Mouse (Mus musculus) gonadal fat pad, adult 2 months (tissue): ENCODE data around the gene Crat. TPM values are rescaled to one million over a fixed set of nuclear protein-coding genes. Genes with fewer than 3 reads are reported as not detected.
A peak's percentile ranks its signal among the peaks of the same experiment; 100 is the strongest.
"Not testable (repeated sequence)": the region's sequence is repeated elsewhere in the genome, so short reads cannot be mapped to it uniquely, and the experiment has no call there.

Source experiments
- DNase-seq: peaks from one replicate; pipeline ENCODE4 v3.0.0-alpha.2; 2012; ENCODE audit warnings: low read depth
- polyA plus RNA-seq: library from polyadenylated mRNA; depleted of rRNA; stranded (reverse); fragments of >200 nt; gene quantifications from 2 replicates; pipeline ENCODE4 v1.2.3, GENCODE M21; 2012

Gene Crat
- polyA plus RNA-seq, 1 experiment: 133 TPM

DNA sequence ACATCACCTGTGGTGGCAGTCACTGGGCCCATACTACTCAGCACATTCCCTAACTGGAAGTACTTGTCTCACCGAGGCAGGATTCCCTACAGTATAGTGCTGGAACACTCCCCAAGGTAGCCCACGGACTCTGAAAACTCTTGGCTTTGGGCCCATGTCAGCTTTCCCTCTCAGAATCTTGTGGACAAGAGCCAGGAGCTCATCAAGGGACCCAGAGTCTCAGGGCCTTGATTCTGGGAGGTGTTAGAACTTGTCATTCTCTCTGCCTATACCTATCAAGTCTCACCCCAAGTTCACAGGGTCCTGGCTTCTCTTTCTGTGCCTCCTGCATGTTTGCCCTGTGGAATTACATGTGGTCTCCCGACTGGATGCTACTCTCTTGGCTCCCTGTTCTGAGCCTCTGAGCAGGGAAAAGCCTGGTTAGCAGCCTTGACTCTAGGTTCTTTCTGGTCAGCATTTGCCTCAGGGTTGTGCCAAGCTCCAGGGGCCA is 24.6 kb upstream of the Crat start:
- DNase-seq: no peak

DNA sequence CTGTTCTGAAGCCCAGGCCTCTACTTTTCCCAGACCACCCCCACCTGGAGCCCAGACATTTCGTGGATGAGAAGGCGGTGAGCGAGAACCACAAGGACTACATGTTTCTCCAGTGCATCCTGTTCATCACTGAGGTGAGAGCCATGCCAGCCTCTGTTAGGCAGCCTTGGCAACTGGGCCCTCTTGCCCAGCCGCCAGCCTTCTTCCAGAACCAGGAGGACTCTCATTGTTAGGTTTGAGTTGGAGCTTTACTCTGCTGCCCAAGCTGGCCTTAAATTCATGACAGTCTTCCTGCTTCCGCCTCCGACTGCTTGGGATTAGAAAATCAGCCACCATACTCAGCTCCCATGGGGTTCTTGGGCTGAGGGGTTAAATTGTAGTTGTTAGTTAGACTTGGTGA is 24.0 kb upstream of the Crat start:
- no peak for DNase-seq

DNA sequence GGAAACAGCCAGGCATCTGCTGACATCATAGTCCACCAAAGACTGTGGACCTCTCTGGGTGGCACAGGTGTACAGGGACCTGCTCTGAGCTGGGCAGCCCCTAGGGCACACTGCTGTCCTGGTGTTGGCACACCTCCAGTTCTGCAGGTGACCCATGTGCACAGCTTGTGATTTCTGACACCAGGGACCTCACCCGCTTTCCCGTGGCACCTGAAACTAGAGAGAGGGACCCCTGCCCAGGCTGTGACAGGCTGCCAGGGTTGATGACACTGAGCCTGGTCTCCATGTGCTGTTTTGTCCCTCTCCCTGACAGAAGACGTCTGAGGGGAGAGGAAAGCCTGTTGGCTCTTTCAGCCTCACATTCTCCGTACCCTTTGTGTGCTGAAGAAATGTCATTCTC is 22.2 kb upstream of the Crat start:
- no peak for DNase-seq

DNA sequence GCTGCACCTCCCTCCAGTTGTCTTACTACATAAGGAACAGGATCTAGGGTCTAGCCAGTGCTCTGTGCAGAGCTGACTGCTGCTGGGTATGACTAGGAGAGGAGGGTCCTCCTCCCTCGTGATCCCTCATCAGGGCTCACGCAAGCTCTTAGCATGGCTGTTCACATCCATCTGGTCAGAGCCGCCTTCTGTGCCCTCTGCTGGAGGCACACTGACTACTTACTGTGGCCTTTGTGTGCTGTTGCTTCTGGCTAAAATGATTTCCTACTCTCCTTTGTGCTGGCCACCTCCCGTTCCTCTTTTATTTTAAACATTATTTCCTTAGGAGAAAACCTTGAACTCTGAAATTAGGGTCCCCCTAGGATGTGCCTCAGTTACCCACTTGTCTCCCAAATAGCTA is 21.2 kb upstream of the Crat start:
- no peak for DNase-seq

DNA sequence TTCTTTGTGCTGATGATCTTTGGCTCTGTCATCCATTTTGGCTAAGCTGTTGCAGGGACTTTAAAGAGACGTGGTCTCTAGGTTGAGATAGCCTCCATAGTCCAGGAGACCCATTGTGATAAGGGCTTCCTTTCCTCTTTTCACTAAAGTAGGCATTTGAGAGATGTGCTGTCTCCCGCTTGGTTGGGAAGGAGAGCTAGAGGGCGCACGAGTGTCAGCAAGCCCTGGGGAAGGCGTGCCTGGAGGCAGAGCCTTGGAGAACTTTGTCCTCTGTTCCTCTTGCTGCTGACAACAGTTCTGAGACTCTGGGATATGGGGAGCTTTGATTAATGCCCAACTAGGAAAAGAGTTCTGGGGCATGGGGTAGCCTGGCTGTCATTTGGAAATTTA is 20.5 kb upstream of the Crat start:
- no peak for DNase-seq

DNA sequence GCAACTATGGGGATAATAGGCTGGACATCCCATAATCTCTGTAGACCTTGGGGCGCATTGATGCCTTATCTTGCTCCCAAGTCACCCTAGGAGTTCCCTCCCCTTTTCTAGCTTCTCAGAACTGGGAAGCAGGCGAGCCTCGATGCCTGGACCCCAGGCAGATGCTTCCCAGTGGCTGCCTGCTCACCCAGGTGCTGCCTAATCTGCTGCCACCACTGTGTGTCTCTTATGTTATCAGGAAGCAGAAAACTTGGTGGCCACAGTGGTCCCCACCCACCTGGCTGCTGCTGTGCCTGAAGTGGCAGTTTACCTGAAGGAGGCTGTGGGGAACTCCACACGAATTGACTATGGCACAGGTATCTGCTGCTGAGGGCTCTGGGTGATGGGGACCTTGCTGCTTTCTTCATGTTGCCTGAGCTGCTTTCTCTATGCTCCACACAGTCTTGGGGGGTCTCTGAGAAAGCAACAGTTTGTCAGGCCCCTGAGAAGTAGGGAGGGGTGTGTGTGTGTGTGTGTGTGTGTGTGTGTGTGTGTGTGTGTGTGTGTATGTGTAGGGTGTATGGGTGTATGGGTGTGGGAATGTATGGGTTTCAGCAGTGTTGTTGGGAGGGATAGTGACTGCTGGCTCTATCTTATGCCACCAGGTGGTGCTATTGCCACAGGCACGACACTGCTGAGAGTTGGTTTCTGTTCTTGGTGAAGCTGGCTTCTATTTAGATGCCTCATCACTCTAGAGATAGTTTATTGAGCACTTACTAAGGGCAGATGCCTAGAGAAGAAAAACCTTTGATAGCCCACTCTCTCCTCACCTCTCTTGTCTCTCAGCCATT is 19.9 kb upstream of the Crat start:
- DNase-seq: no peak

DNA sequence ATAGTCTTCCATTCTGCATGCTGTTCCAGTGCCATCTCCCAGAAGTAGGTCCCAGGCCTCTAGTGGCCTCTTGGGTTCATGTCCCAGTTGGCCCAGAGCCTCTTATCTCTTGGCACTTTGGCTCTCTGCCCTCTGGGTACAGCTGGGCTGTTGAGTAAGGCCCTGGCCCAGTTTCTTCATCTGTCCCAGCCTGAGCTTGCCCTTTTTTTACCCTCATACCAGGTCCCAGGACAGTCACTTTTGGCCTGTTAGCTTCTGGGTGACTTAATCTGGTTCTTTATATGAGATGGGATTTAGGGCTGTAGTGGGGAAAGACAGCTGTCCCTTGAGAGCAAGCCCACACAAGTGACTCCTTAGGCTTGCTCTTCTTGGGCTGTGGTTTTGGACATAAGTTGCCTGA is 13.5 kb upstream of the Crat start:
- peak; percentile 99 for DNase-seq

DNA sequence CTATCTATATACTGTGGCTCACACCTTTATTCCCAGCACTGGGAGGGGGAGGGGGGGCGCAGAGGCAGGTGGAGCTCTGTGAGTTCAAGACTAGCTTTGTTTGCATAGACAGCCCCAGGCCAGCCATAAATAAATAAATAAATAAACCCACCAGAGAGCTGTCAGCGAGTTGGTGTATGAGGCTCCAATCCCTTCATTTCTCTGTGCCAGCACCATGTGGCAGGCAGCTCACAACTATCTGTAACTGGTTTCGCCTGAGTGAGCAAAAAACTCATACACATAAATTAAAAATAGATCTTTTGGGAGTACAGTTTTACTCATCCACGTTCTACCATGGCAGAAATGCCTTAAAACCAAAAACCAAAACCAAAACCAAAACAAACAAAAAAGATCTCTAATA is 5.8 kb upstream of the Crat start:
- DNase-seq: no peak

DNA sequence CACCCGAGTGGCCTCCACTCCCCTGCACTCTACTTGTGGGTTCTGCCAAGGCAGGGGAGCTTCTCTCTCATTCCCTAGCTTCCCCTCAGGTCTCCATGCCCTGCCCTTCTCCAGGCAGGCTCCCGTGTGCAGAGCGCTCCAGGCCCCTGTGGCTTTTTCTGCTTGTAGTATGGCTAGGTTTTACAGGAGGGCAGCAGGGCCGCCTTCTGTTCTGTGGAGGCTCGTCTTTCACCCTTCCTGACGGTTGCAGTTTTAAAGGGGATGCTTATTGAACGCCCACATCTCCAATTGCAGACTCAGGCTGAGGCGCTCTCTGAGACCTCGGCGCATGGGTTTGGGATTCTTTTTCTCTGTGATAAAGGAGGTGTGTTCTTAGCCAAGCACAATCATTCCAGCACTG is 3.5 kb upstream of the Crat start:
- no peak for DNase-seq

DNA sequence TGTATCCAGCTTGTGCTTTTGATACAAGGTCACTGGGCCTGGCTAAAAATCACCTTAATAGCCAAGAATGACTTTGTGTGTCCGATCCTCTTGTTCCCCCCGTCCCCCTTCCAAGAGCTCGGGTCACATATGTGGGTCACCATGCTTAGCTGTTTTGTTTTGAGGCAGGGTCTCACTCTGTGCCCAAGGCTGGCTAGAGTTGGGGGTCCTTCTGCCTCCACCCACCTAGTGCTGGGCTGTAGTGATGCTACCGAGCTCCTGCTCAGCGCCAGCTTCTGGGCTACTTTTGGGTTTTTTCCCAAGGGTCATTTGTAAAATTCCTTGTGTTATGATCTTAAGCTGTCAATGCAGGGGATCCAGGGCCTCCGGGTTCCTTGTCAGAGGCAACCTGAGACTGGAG is 2.6 kb upstream of the Crat start:
- no peak for DNase-seq

DNA sequence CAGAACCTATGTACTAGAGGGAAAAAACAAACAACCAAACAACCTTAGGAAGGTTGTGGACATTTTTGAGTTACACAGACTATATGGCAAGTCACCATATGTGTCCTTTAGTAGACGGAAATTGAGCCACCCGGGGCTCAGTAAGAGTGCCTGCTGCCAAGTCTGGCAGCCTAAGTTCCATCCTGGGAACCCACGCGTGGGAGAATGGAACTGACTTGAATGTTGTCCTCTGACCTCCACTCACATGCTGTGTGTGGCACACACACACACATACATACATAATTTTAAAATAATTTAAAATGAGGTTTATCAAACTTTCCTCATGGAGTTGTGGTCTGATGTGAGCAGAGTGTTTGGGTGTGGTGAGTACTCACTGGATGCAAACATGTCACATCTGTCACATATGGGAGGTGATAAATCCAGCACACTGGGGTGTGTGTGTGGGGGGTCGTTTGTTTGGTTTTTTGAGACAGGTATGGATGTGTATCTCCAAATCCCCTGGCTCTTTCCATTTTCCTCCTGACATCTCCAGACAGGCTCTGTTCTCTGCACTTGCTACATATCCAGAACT is 2.1 kb upstream of the Crat start:
- DNase-seq: no peak

DNA sequence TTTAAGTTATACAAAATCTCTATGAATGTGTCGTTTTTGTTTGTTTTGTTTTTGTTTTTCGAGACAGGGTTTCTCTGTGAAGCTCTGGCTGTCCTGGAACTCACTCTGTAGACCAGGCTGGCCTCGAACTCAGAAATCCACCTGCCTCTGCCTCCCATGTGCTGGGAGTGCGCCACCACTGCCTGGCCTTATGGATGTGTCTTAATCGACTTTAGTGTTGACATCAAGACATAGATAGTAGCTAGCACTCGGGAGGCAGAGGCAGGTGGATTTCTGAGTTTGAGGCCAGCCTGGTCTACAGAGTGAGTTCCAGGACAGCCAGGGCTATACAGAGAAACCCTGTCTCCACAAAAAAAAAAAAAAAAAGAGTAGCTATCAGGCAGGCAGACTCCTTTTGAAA is 1.5 kb upstream of the Crat start:
- DNase-seq: not testable (repeated sequence)

DNA sequence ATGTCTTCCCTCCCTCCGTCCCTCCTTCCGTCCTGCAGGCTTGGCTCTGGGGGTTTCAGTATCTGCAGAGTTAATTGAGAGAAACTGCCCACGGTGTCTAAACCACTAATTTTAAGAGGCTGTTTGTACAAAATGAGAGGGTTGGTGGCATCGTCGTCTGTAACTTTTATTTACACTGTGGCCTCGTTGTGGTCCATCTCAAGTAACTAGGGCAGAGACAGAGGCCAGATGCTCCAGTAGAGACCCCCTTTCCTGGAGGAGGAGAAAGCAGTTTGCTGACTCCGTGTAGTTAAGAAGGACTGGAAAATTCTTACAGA is 994 bp upstream of the Crat start:
- no peak for DNase-seq

DNA sequence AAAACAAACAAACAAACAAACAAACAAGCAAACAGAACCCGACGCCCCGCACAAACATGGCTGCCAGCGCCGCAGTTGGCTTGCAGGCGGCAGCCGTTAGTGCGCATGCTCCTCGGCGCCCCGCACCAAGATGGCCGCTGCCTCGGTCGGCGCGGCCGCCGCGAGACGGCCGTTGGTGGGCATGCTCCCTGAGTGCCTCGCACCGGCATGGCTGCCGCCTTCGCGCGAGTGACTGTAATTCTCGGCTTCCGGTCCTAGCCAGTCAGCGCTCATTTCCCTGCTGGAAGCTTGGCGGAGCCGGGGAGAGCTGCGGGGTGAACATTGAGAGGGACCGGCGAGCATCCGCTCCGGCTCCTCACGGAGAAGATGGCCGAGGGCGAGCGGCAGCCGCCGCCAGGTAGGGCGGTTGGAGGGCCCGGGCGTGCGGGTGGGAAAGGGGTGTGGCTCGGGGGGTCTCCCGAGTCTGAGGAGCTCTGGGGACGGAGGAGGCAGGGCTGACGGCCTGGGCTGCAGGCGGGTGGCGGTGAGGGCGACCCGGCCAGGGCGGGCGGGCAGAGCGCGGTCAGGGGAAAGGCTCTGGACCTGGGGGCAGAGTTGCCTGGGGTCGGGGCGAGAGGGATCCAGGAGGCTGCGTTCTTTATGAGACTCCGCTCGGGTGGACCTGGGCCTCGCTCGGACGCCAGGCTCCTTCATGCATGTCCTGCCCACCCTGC is 479 bp upstream of the Crat start, which contains the start of gene Ptpa:
Gene Ptpa, plus strand, starts transcription at position 104 of the 713 bp plus-strand sequence.
- DNase-seq: no peak

DNA sequence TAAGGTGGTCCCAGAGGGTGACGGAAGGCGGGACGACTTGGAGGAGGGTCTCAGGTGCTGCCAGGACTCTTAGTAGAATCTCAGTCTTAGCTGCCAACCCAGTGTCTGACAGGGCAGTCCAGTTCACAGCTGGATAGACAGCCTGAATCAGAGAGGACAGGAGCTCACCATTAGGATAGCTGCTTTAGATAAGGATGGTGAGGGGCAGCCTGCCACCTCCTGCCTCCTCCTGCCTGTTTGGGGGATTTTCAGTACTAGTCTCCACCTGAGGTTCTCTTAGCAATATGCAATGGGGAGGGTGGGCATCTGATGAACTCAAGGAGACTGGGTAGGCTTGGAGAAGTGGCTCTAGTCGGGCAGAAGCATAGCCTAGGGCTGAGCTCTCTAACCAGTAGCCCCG is 932 bp downstream of the Crat start:
- DNase-seq: no peak

DNA sequence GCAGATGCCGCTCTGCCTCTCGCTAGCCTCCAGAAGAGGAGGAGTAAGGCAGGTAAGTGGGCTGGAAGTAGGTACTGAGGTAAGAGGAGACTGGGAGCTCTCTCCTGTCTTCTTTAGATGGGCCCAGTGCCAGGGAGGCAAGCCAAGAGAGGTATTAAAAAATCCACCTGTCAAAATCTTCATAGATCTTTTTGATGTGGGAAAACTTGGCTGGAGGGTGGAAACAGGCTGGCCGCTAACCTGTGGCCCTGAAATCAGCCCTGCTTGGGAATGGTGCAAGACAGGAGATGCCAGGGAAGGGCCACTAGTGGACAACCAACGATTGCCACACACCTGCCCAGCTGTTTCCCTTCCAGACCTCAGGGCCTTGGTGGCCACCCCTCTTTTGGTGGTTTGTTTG is 1.5 kb downstream of the Crat start:
- DNase-seq: no peak

DNA sequence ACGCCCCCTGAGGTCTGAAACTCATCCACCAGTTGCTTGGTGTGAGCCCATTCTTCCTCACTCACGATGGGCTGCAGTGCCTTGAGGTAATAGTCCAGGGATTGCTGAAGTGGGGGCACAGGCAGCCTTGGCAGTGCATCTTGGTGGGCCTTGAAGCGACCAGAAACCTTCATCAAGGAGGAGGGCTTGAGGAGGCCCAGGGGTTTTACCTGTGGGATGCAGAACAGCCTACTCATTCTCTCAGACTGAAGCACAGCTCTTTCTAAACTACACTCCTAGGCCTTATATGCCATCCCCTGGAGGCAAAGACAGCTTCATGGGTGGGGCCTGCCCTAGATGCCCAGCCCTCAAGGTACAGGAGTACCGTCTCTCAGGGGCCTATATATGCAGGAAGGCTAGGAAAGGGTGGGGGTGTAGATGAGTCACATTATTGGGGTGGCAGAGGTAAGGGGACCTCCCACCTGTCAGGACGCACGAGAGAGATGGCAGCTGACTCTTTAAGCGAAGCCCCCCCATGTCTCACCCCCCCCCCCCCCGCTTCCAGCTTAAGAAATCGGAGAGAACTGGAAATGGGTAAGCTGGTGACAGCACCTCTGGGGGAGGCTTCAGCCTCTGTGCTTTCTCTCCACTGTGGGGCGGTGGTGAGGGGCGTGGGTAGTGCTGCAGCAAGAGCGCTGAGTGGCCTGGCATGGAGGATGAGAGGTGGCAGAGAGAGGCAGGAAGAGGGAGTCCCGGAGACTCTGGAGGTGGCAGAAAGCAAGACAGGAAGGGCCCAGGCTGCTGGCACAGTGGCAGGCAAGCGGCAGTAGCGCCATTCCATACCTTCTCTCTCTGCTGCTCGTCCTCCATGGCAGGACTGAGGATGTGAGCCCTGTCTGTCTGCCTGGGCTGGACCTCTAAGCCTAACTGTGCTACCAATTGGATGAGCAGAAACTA is 2.3 kb downstream of the Crat start:
- no peak for DNase-seq

DNA sequence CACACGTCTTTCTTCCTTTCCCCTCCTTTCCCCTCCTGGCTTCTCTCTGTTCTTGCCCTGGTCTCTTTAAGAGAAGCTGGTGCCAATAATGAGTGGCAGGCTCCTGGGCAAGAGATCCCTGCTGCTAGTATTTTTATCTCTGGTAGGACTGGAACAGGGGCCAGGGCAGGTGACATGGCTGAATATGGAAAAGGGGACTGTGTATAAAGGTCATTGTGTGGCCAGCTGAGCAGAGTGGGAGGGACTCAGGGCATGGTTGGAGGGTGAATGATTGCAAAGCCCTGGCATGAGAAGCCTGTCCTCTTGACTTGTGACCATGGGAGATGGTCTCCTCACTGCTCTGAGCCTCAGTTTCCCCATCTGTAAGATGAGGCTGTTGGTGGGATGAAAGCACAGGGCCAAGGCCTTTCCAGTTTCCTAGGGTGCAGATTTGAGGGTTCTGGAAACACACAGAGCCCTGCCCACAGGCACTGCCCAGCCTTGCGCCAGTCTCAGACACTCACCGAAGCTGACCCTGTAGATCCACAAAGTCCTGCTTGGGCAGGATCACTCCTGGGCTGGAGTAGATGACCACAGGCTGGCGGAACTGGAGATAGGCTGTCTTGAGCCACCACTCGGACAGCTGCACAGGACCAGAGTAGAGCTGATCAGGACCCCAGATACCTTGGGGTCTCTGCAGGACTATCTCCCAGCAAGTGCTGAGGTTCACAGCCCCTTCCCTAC is 6.0 kb downstream of the Crat start:
- no peak for DNase-seq

DNA sequence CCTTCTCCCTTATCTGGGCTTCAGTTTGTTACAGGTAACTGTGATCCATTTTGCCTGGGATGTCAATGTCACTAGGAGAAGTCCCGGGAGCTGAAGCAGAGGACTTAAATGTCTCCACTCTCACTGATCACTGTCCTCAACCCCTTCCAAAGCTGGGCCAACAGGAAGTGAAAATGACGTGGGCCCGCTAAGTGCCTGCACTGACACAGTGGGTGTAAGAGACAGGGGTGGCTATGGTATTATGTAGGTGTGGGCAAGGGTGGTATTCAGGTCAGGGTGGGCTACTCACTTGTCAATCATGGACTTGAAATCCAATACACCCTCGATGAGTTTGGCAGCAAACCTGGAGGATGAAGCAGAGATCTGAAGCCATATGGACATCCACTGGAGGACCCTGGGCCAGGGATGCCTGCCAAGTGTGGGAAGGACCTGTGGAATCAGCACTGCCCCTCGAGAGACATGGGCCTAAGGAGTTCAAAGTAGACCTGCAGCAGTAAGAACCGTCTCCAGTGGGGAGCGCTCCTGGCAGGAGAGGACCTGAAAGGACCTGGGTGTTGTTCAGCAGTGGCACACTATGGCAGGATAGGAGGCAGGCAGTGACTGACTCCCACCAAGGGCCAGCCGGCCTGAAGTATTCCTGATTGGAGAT is 7.0 kb downstream of the Crat start:
- no peak for DNase-seq

DNA sequence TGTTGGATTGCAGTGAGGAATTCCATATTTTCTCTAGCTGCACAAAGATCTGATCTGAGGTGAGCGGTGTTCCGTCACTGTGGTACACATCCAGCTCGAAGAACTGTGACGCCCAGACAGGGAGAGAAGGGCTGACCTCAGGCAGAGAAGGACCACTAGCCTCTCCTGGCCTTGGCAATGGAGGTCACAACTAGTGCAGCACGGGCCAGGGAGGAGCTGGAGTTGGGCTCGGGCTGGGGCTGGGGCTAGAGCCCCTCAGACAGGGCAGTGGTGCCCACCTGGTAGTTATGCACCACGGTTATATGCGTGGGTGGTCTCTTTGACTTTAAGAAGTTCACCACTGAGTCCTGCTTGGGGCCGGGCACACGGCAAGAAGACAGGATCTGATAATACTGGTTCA is 7.8 kb downstream of the Crat start:
- DNase-seq: no peak

DNA sequence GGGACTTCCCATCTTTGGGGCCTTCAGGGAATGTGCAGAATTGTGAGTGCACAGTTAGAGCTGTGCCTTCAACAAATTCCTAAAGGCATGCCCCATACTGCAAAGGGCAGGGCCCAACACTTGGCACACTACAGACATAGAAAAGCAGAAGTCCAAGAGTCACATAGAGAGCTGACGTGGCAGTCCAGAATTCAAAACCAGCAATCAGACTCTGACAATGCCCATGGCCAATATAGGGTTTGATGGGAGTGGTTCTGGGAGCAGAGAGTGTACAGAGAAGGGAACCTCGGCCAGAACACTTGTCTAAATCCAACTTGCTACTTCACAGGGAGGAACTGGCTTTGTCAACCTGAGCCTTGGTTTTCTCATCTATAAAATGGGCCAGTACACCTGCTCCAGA is 8.4 kb downstream of the Crat start:
- no peak for DNase-seq
